Mouse (Mus musculus): ENCODE data around the gene Myo16. TPM values are rescaled to one million over a fixed set of nuclear protein-coding genes. Genes with fewer than 3 reads are reported as not detected.

Myo16 gene
- polyA plus RNA-seq, 1 experiment: 0.08 TPM

- H3K36me3 ChIP-seq (ENCODE audit: control insufficient read depth, insufficient read depth, low read length): no peaks in the 10 kb centered on the region
- H3K27ac ChIP-seq (ENCODE audit: insufficient read depth, low read depth, low read length): no peak overlapping the region
- no peak for TF ChIP-seq CTCF (conservative IDR thresholded peaks at IDR 0.05; ENCODE audit: insufficient read depth, insufficient read length, low read depth, low read length)
- no peak for TF ChIP-seq POLR2A (IDR thresholded peaks at IDR 0.05; ENCODE audit: low read depth, low read length)
- H3K4me1 ChIP-seq (ENCODE audit: control insufficient read depth, insufficient read depth, low read length): no peaks in the 10 kb centered on the region
- no peaks in the 10 kb centered on the region for H3K27me3 ChIP-seq (replicated peaks; ENCODE audit: control insufficient read depth, insufficient read depth, low read length)
- WGBS: 4% methylated on average over 15 of the region's 15 CpGs
- DNase-seq: no peak
- H3K4me3 ChIP-seq (ENCODE audit: insufficient read depth, low read depth, low read length): no peak overlapping the region
Measured at GRCm38 (mm10) chr8:10249156-10249555, 95.4 kb downstream of the Myo16 start.

GRCm38 (mm10) chr8:10255741-10256140 is 102.0 kb downstream of the Myo16 start:
- TF ChIP-seq CTCF (conservative IDR thresholded peaks at IDR 0.05; ENCODE audit: insufficient read depth, insufficient read length, low read depth, low read length) (no peak), POLR2A (IDR thresholded peaks at IDR 0.05; ENCODE audit: low read depth, low read length) (no peak)
- 55% methylated on average over 2 of the region's 2 CpGs for WGBS
- Histone ChIP-seq H3K4me3 (ENCODE audit: insufficient read depth, low read depth, low read length) (no peak overlapping the region), H3K27me3 (replicated peaks; ENCODE audit: control insufficient read depth, insufficient read depth, low read length) (no peaks in the 10 kb centered on the region), H3K4me1 (ENCODE audit: control insufficient read depth, insufficient read depth, low read length) (no peaks in the 10 kb centered on the region), H3K36me3 (ENCODE audit: control insufficient read depth, insufficient read depth, low read length) (no peaks in the 10 kb centered on the region), H3K27ac (ENCODE audit: insufficient read depth, low read depth, low read length) (no peak overlapping the region)
- no peak for DNase-seq

- no peak for DNase-seq
- TF ChIP-seq CTCF (conservative IDR thresholded peaks at IDR 0.05; ENCODE audit: insufficient read depth, insufficient read length, low read depth, low read length) (no peak), POLR2A (IDR thresholded peaks at IDR 0.05; ENCODE audit: low read depth, low read length) (no peak)
- no peaks in the 10 kb centered on the region for H3K4me1 ChIP-seq (ENCODE audit: control insufficient read depth, insufficient read depth, low read length)
- H3K36me3 ChIP-seq (ENCODE audit: control insufficient read depth, insufficient read depth, low read length): no peaks in the 10 kb centered on the region
- H3K4me3 ChIP-seq (ENCODE audit: insufficient read depth, low read depth, low read length): no peak overlapping the region
- no peaks in the 10 kb centered on the region for H3K27me3 ChIP-seq (replicated peaks; ENCODE audit: control insufficient read depth, insufficient read depth, low read length)
- H3K27ac ChIP-seq (ENCODE audit: insufficient read depth, low read depth, low read length): no peak overlapping the region
- WGBS: 89% methylated on average over 3 of the region's 3 CpGs
Measured at GRCm38 (mm10) chr8:10256563-10256962, 102.9 kb downstream of the Myo16 start.

- Histone ChIP-seq H3K36me3 (ENCODE audit: control insufficient read depth, insufficient read depth, low read length) (no peaks in the 10 kb centered on the region), H3K27ac (ENCODE audit: insufficient read depth, low read depth, low read length) (no peak overlapping the region), H3K4me3 (ENCODE audit: insufficient read depth, low read depth, low read length) (no peak overlapping the region), H3K27me3 (replicated peaks; ENCODE audit: control insufficient read depth, insufficient read depth, low read length) (no peaks in the 10 kb centered on the region), H3K4me1 (ENCODE audit: control insufficient read depth, insufficient read depth, low read length) (no peaks in the 10 kb centered on the region)
- 76% methylated on average over 4 of the region's 4 CpGs for WGBS
- no peak for TF ChIP-seq CTCF (conservative IDR thresholded peaks at IDR 0.05; ENCODE audit: insufficient read depth, insufficient read length, low read depth, low read length)
- no peak for DNase-seq
Measured at GRCm38 (mm10) chr8:10270094-10270493, 116.4 kb downstream of the Myo16 start.

DNA sequence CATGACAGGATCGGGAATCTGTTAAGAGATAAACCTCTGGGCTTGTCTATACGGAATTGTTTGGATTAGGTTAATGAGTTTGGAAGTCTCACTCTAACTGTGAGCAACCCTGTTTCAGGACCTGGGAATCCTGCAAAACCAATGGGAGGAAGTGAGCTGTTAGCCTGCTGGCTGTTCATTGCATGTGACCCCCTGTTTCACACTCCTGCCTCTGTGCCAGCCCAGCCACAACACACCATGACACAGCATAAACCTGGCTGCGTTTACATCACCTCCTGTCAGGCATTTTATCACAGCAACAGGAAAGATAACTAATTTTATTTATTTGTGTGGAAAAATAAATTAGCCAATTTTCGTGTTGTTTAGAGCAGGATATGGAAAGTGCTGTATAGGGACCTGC is 138.9 kb downstream of the Myo16 start:
- DNase-seq: no peak
- no peaks in the 10 kb centered on the region for H3K4me1 ChIP-seq (ENCODE audit: control insufficient read depth, insufficient read depth, low read length)
- H3K27me3 ChIP-seq (replicated peaks; ENCODE audit: control insufficient read depth, insufficient read depth, low read length): no peaks in the 10 kb centered on the region
- no peaks in the 10 kb centered on the region for H3K36me3 ChIP-seq (ENCODE audit: control insufficient read depth, insufficient read depth, low read length)
- H3K4me3 ChIP-seq (ENCODE audit: insufficient read depth, low read depth, low read length): no peak overlapping the region
- no peak overlapping the region for H3K27ac ChIP-seq (ENCODE audit: insufficient read depth, low read depth, low read length)
- TF ChIP-seq POLR2A (IDR thresholded peaks at IDR 0.05; ENCODE audit: low read depth, low read length) (no peak), CTCF (conservative IDR thresholded peaks at IDR 0.05; ENCODE audit: insufficient read depth, insufficient read length, low read depth, low read length) (no peak)
- 59% methylated on average over 4 of the region's 4 CpGs for WGBS

DNA sequence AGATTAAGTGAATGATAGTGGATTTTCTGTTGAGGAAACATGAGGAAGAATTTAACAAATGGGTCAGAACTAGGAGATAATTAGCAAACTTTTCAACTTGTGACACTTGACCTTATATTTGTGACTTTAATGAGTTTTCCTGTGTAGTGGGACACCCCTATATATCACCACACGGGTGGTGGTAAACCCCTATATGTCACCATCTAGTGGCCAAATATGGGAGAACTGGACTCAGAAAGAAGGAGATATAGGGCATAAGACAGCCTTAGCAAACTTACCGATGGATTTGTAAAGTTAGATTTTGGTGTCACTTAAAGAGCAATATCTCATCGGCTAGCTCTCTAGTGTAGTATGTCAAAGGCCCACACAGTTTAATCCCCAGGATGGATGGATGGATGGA is 147.1 kb downstream of the Myo16 start:
- no peaks in the 10 kb centered on the region for H3K36me3 ChIP-seq (ENCODE audit: control insufficient read depth, insufficient read depth, low read length)
- no peak overlapping the region for H3K27ac ChIP-seq (ENCODE audit: insufficient read depth, low read depth, low read length)
- H3K27me3 ChIP-seq (replicated peaks; ENCODE audit: control insufficient read depth, insufficient read depth, low read length): no peaks in the 10 kb centered on the region
- no peak overlapping the region for H3K4me3 ChIP-seq (ENCODE audit: insufficient read depth, low read depth, low read length)
- H3K4me1 ChIP-seq (ENCODE audit: control insufficient read depth, insufficient read depth, low read length): no peaks in the 10 kb centered on the region
- peak; percentile 12 for DNase-seq
- 40% methylated on average over 3 of the region's 3 CpGs for WGBS
- TF ChIP-seq POLR2A (IDR thresholded peaks at IDR 0.05; ENCODE audit: low read depth, low read length) (no peak), CTCF (conservative IDR thresholded peaks at IDR 0.05; ENCODE audit: insufficient read depth, insufficient read length, low read depth, low read length) (no peak)

DNA sequence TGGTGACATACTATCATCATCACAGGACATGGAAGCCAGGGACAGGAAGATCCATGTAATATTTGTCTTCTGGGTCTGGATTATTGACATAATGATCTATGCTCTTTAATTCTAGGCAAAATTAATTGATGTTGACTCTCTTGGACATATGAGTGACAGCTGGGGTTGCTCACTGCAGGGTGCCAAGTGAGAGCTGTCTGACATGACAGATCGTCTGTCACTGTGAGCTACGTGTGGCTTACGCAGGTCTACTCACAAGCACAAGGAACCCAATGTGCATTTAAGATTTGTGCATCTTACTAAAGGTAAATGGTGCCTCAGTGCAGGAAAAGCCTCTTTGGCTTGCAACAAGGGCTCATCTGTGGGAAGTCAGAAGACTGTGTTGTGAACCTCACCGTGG is 149.3 kb downstream of the Myo16 start:
- no peak for DNase-seq
- WGBS: 76% methylated on average over 4 of the region's 4 CpGs
- Histone ChIP-seq H3K4me3 (ENCODE audit: insufficient read depth, low read depth, low read length) (no peak overlapping the region), H3K4me1 (ENCODE audit: control insufficient read depth, insufficient read depth, low read length) (no peaks in the 10 kb centered on the region), H3K27ac (ENCODE audit: insufficient read depth, low read depth, low read length) (no peak overlapping the region), H3K36me3 (ENCODE audit: control insufficient read depth, insufficient read depth, low read length) (no peaks in the 10 kb centered on the region), H3K27me3 (replicated peaks; ENCODE audit: control insufficient read depth, insufficient read depth, low read length) (no peaks in the 10 kb centered on the region)
- TF ChIP-seq POLR2A (IDR thresholded peaks at IDR 0.05; ENCODE audit: low read depth, low read length) (no peak), CTCF (conservative IDR thresholded peaks at IDR 0.05; ENCODE audit: insufficient read depth, insufficient read length, low read depth, low read length) (no peak)

DNA sequence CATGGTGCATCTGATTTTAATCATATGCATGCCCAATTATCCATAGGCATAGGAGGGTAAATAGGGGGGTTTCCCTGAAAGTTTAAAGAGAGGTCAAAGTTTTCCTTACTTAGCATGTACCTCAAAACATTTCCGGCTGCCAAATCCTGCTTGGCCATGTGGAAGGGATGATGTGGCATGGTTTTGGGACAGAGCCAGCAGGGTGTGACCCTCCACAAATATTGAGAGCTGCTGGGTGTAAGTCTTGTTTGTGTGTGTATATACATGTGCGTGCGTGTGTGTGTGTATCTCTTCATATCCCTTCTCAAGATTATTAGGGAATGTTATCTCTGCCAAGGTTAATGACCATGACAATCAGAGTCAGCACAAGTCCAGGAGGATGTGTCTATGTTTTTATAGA is 150.3 kb downstream of the Myo16 start:
- no peak overlapping the region for H3K27ac ChIP-seq (ENCODE audit: insufficient read depth, low read depth, low read length)
- no peak overlapping the region for H3K4me3 ChIP-seq (ENCODE audit: insufficient read depth, low read depth, low read length)
- no peaks in the 10 kb centered on the region for H3K36me3 ChIP-seq (ENCODE audit: control insufficient read depth, insufficient read depth, low read length)
- DNase-seq: no peak
- no peaks in the 10 kb centered on the region for H3K4me1 ChIP-seq (ENCODE audit: control insufficient read depth, insufficient read depth, low read length)
- WGBS: 78% methylated on average over 3 of the region's 3 CpGs
- no peaks in the 10 kb centered on the region for H3K27me3 ChIP-seq (replicated peaks; ENCODE audit: control insufficient read depth, insufficient read depth, low read length)
- TF ChIP-seq POLR2A (IDR thresholded peaks at IDR 0.05; ENCODE audit: low read depth, low read length) (no peak), CTCF (conservative IDR thresholded peaks at IDR 0.05; ENCODE audit: insufficient read depth, insufficient read length, low read depth, low read length) (no peak)

Measured in kidney, adult 2 months (tissue).